Mouse (Mus musculus) E14TG2a.4 (cell line): Measurements from ENCODE around the gene Vps18.

Source experiments
- H3K27me3 ChIP-seq: 2 replicates; pipeline ENCODE4 v1.6.1; 2014; ENCODE audit warnings: low read length, control low read depth; ENCODE audit not compliant: insufficient read depth
- H3K36me3 ChIP-seq: 2 replicates; pipeline ENCODE4 v1.6.1; 2014; ENCODE audit warnings: low read length, control low read depth; ENCODE audit not compliant: insufficient read depth
- H3K4me1 ChIP-seq: replicated peaks from 2 replicates; pipeline ENCODE4 v1.6.1; 2014; ENCODE audit warnings: low read depth, low read length, control low read depth
- H3K4me3 ChIP-seq: replicated peaks from 2 replicates; pipeline ENCODE4 v1.5.1; 2014; ENCODE audit warnings: mild to moderate bottlenecking, low read length
- H3K9me3 ChIP-seq: 2 replicates; pipeline ENCODE4 v1.6.1; 2014; ENCODE audit warnings: low read length, control low read depth
- CTCF ChIP-seq: conservative IDR thresholded peaks from 2 replicates; pipeline ENCODE4 v1.5.1; 2014; ENCODE audit warnings: low read length
- NANOG ChIP-seq: IDR thresholded peaks from 2 replicates; pipeline ENCODE4 v1.6.1; 2014; ENCODE audit warnings: borderline replicate concordance, low read length, mixed read lengths
- POU5F1 ChIP-seq: IDR thresholded peaks from 2 replicates; pipeline ENCODE4 v1.6.1; 2014; ENCODE audit warnings: low read length, borderline replicate concordance

Vps18 gene

DNA sequence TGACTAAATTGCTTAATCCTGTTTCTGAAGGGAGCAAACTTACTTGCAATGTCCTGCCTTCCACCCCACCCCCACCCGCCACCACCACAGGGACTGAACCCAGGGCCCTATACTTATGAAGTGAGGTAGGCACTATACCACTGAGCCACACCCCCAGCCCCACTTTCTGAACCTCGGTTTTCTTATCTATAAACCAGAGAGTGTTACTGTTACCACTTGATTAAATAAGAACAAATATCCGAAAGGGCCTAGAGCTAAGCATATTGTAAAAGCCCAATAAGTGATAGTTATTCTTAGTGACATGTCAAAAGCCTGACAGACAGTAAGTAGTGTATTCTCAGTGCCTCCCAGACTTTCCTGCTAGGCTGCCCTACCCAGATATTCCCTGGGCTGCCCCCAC lies 15.9 kb downstream of the Vps18 start:
- no peak overlapping the region for H3K4me3 ChIP-seq
- TF ChIP-seq POU5F1 (no peak), NANOG (no peak), CTCF (no peak)
- H3K9me3 ChIP-seq, result no peaks in the 10 kb centered on the region
- H3K4me1 ChIP-seq, result peaks cover 47% of the 10 kb centered on the region
- 0 out of 2 replicates have a peak, but pooled peaks cover 3% of the 10 kb centered on the region for H3K27me3 ChIP-seq
- H3K36me3 ChIP-seq, result peaks cover 4% of the 10 kb centered on the region

- TF ChIP-seq POU5F1 (no peak), NANOG (no peak), CTCF (no peak)
- H3K4me3 ChIP-seq, result no peak overlapping the region
- H3K27me3 ChIP-seq, result 0 out of 2 replicates have a peak, but pooled peaks cover 3% of the 10 kb centered on the region
- H3K9me3 ChIP-seq, result no peaks in the 10 kb centered on the region
- H3K4me1 ChIP-seq, result peaks cover 43% of the 10 kb centered on the region
- 0 out of 2 replicates have a peak, but pooled peaks cover under 1% of the 10 kb centered on the region for H3K36me3 ChIP-seq
Observed at GRCm38 (mm10) chr2:119304798-119305208, 16.3 kb downstream of the Vps18 start.

DNA sequence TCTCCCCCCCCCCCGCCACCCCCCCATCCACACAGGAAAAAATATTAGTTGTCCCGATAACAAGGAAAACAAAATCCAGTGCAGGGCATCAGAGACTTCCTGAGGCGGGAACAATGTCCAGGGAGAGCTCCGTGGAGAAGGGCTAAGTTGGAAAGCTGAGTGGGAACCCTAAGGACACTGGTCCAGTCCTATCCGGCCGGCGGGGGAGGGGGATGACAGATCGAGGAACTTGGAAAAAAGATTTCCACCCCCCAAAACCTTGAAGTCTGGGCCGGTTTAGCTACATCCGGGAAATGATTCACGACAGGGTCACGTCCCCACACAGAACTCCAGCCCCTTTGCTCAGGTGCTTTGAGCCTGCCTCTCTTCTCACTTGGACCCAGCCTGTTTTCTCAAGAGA lies 23.0 kb downstream of the Vps18 start:
- H3K9me3 ChIP-seq, result peaks cover 7% of the 10 kb centered on the region
- TF ChIP-seq POU5F1, result no peak
- TF ChIP-seq NANOG, result no peak
- TF ChIP-seq CTCF, result no peak
- no peaks in the 10 kb centered on the region for H3K36me3 ChIP-seq

GRCm38 (mm10) chr2:119312380-119312958 lies 23.9 kb downstream of the Vps18 start:
- Histone ChIP-seq H3K4me3 (no peak overlapping the region), H3K4me1 (peaks cover 8% of the 10 kb centered on the region; the same call in 1 of the 2 replicates), H3K27me3 (peaks cover 56% of the 10 kb centered on the region), H3K9me3 (peaks cover 7% of the 10 kb centered on the region), H3K36me3 (no peaks in the 10 kb centered on the region)
- TF ChIP-seq CTCF, result no peak
- TF ChIP-seq NANOG, result no peak
- TF ChIP-seq POU5F1, result no peak

More for the DNA sequence above, 23.0 kb downstream of the Vps18 start:
- Histone ChIP-seq H3K27me3 (peaks cover 50% of the 10 kb centered on the region), H3K4me1 (peaks cover 8% of the 10 kb centered on the region; the same call in 1 of the 2 replicates), H3K4me3 (no peak overlapping the region)

- Histone ChIP-seq H3K4me1 (peaks cover 14% of the 10 kb centered on the region), H3K9me3 (peaks cover 7% of the 10 kb centered on the region), H3K4me3 (no peak overlapping the region), H3K27me3 (peaks cover 70% of the 10 kb centered on the region), H3K36me3 (no peaks in the 10 kb centered on the region)
- TF ChIP-seq NANOG (no peak), POU5F1 (no peak)
Observed at GRCm38 (mm10) chr2:119313780-119314479, 25.4 kb downstream of the Vps18 start.

- Histone ChIP-seq H3K9me3 (peaks cover 7% of the 10 kb centered on the region), H3K27me3 (peaks cover 78% of the 10 kb centered on the region), H3K4me3 (no peak overlapping the region), H3K36me3 (no peaks in the 10 kb centered on the region), H3K4me1 (peaks cover 14% of the 10 kb centered on the region)
- TF ChIP-seq CTCF (no peak), POU5F1 (no peak), NANOG (no peak)
Observed at GRCm38 (mm10) chr2:119314742-119315310, 26.3 kb downstream of the Vps18 start.

- peaks cover 26% of the 10 kb centered on the region for H3K4me1 ChIP-seq
- TF ChIP-seq POU5F1 (no peak), CTCF (no peak), NANOG (no peak)
- no peaks in the 10 kb centered on the region for H3K36me3 ChIP-seq
- peaks cover 94% of the 10 kb centered on the region for H3K27me3 ChIP-seq
- no peak overlapping the region for H3K4me3 ChIP-seq
- peaks cover 12% of the 10 kb centered on the region for H3K9me3 ChIP-seq
Observed at GRCm38 (mm10) chr2:119318043-119318710, 29.6 kb downstream of the Vps18 start.

DNA sequence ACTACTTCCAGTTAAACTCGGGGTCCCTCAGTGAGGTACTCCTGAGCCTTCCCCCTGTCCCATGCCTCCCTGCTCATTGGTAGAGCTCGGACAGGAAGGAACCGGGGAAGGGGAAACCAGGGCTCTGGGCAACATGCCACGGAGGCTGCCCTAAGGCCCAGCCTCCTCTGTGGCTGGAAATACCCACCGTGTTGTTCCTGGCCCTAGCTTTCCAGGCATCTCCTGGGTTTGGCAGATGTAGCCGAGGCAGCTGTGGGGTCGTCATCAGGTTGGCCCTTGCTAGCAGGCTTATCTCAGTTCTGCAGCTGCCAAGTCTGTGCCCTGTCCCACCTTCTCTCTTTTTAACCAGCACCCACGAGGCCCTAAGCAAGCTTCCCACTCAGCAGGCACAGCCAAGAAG lies 32.0 kb downstream of the Vps18 start:
- no peak overlapping the region for H3K4me3 ChIP-seq
- H3K4me1 ChIP-seq, result peaks cover 45% of the 10 kb centered on the region
- H3K9me3 ChIP-seq, result peaks cover 12% of the 10 kb centered on the region
- TF ChIP-seq NANOG (no peak), POU5F1 (no peak), CTCF (no peak)
- H3K27me3 ChIP-seq, result peaks cover 94% of the 10 kb centered on the region
- H3K36me3 ChIP-seq, result no peaks in the 10 kb centered on the region
